Mouse (Mus musculus): ENCODE measurements around the gene 9230112D13Rik. TPM values are rescaled to one million over a fixed set of nuclear protein-coding genes. Genes with fewer than 3 reads are reported as not detected.

9230112D13Rik gene
- polyA plus RNA-seq, 1 experiment from 2014 or later = not detected

DNA sequence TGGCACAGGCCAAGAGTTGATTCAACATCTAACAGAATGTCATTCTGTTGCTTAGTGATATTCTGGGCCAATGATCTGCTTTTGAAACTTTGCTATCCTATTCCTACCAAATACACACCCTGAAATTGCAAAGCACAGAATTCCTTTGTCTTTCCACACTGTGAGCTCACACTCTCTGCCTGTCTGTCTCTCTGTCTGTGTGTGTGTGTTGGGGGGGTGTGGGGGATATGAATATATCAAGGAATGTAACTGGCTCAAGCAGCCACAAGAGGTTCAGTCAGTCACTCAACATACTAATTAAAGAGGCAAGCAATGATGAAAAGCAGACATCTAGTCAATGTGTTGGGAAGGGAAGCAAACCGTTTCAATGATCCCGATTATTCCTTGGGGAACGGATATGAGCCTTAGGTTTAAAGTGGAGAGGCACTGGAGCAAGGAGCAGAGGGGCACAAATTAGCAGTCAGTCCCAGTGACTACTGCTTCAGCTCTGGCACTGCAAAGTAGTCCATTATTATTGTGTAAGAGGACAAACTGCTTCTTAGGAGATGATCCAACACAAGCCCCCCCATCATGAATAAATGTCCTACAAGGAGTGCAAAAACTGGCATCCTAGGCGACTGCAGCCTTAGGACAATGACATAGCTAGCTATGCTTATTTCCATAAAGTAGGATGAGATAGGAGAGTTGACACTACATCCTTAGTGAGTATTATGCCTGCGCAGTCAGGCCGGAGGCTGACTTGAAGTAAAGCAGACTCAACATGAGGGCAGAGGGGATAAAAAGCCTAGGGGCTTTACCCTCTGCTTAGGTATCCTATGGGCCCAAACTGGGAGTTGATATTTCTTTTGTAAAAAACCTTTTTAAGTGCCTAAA is 38.9 kb downstream of the 9230112D13Rik start:
- Histone ChIP-seq H3K27ac (ENCODE audit: low read depth) (no peak overlapping the region), H3K9ac (replicated peaks) (no peak overlapping the region), H3K36me3 (replicated peaks; ENCODE audit: insufficient read depth, low read length) (no peaks in the 10 kb centered on the region), H3K27me3 (ENCODE audit: insufficient read depth, low read length) (no peaks in the 10 kb centered on the region), H3K9me3 (ENCODE audit: low read length) (no peaks in the 10 kb centered on the region), H3K4me2 (ENCODE audit: low read depth, low read length) (no peak overlapping the region), H3K4me3 (ENCODE audit: low read depth, low read length) (no peak overlapping the region), H3K4me1 (ENCODE audit: insufficient read depth) (no peaks in the 10 kb centered on the region)
- 80% methylated on average over 6 of the region's 6 CpGs for WGBS (ENCODE audit: insufficient replicate concordance)
- DNase-seq = no peak
- no peak for ATAC-seq
- TF ChIP-seq EP300 (IDR thresholded peaks at IDR 0.05; ENCODE audit: low read depth) = no peak

DNA sequence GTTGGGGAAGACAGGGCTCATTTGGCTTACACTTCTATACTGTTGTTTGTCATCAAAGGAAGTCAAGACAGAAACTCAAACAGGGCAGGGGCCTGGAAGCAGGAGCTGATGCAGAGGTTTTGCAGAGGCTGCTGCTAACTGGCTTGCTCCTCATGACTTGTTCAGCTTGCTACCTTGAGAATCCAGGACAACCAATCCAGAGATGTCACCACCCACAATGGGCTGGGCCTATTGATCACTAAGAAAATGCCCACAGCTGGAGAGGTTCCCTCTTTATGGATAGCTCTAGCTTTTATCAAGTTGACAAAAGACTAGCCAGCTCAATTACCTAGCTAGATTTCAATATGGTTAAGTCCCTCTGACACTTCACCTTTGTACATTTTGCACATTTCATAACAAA is 51.0 kb downstream of the 9230112D13Rik start:
- Histone ChIP-seq H3K27me3 (ENCODE audit: insufficient read depth, low read length) (no peaks in the 10 kb centered on the region), H3K4me2 (ENCODE audit: low read depth, low read length) (no peak overlapping the region), H3K27ac (ENCODE audit: low read depth) (no peak overlapping the region), H3K9me3 (ENCODE audit: low read length) (no peaks in the 10 kb centered on the region), H3K4me3 (ENCODE audit: low read depth, low read length) (no peak overlapping the region), H3K4me1 (ENCODE audit: insufficient read depth) (peaks cover 11% of the 10 kb centered on the region; the same call in 1 of the 2 replicates), H3K9ac (replicated peaks) (no peak overlapping the region), H3K36me3 (replicated peaks; ENCODE audit: insufficient read depth, low read length) (no peaks in the 10 kb centered on the region)
- ATAC-seq = peak; percentile 65; the same call in 1 of the 2 replicates
- no peak for TF ChIP-seq EP300 (IDR thresholded peaks at IDR 0.05; ENCODE audit: low read depth)
- no peak for TF ChIP-seq CTCF (IDR thresholded peaks at IDR 0.05; ENCODE audit: low read depth)
- peak; percentile 26 for DNase-seq

DNA sequence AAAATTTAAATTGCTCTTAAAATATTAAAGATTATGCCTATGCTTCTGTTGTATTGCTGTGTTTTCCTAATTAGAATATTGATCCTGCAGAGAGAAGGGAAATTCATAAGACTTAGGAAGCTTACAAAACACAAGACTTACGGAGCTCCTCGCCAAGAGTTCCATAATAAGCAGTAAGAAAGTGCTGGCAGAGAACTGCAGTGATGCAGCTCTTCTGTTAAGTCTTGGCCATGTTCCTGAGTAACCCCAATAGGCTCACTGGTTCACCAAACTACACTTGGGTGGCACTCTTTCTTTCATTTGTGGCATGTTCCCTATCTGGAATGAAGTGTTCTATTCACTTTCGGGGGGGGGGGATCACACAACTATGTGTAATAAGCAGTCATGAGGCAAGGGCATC is 56.3 kb downstream of the 9230112D13Rik start:
- TF ChIP-seq CTCF (IDR thresholded peaks at IDR 0.05; ENCODE audit: low read depth) (no peak), EP300 (IDR thresholded peaks at IDR 0.05; ENCODE audit: low read depth) (no peak)
- Histone ChIP-seq H3K9me3 (ENCODE audit: low read length) (no peaks in the 10 kb centered on the region), H3K27ac (ENCODE audit: low read depth) (no peak overlapping the region), H3K27me3 (ENCODE audit: insufficient read depth, low read length) (no peaks in the 10 kb centered on the region), H3K4me3 (ENCODE audit: low read depth, low read length) (no peak overlapping the region), H3K4me2 (ENCODE audit: low read depth, low read length) (no peak overlapping the region), H3K36me3 (replicated peaks; ENCODE audit: insufficient read depth, low read length) (no peaks in the 10 kb centered on the region), H3K9ac (replicated peaks) (no peak overlapping the region), H3K4me1 (ENCODE audit: insufficient read depth) (peaks cover 4% of the 10 kb centered on the region; the same call in 1 of the 2 replicates)
- no peak for DNase-seq
- no peak for ATAC-seq
- WGBS (ENCODE audit: insufficient replicate concordance) = 64% methylated on average over 3 of the region's 3 CpGs

Other genes with a start within 250 kb of the 9230112D13Rik start
- 10.7 and 13.6 TPM in 2 replicates for gene Shld2, start 212.3 kb downstream of the 9230112D13Rik start, polyA plus RNA-seq (2015; fragmentation: Nextera tagmentation; extraction: Ambion mirVana)
- 159 and 163 TPM in 2 replicates for gene Glud1, start 212.1 kb downstream of the 9230112D13Rik start, polyA plus RNA-seq (2015; fragmentation: Nextera tagmentation; extraction: Ambion mirVana)
- gene Fam25c, start 167.4 kb downstream of the 9230112D13Rik start, polyA plus RNA-seq (2015; fragmentation: Nextera tagmentation; extraction: Ambion mirVana) = 5.8 and 5.9 TPM in 2 replicates
- 0.34 and 0.72 TPM in 2 replicates for gene Sncg, start 148.0 kb downstream of the 9230112D13Rik start, polyA plus RNA-seq (2015; fragmentation: Nextera tagmentation; extraction: Ambion mirVana)
- gene Mmrn2, start 147.3 kb downstream of the 9230112D13Rik start, polyA plus RNA-seq (2015; fragmentation: Nextera tagmentation; extraction: Ambion mirVana) = 3.2 and 3.3 TPM in 2 replicates
- 4.7 and 5.0 TPM in 2 replicates for gene Bmpr1a, start 19.5 kb downstream of the 9230112D13Rik start, polyA plus RNA-seq (2015; fragmentation: Nextera tagmentation; extraction: Ambion mirVana)
- gene Ldb3, start 65.9 kb upstream of the 9230112D13Rik start, polyA plus RNA-seq (2015; fragmentation: Nextera tagmentation; extraction: Ambion mirVana) = 0.26 and 3.2 TPM in 2 replicates
- not detected in 2 replicates for gene Opn4, start 77.3 kb upstream of the 9230112D13Rik start, polyA plus RNA-seq (2015; fragmentation: Nextera tagmentation; extraction: Ambion mirVana)
- 15.3 TPM in 2 replicates for gene Wapl, start 151.1 kb upstream of the 9230112D13Rik start, polyA plus RNA-seq (2015; fragmentation: Nextera tagmentation; extraction: Ambion mirVana)